Mouse (Mus musculus): Measurements from ENCODE around the gene Net1. TPM values are rescaled to one million over a fixed set of nuclear protein-coding genes. Genes with fewer than 3 reads are reported as not detected.

The Net1 gene
- polyA plus RNA-seq (2016; fragmentation: Nextera tagmentation; extraction: Ambion mirVana): 38.0 and 56.8 TPM in 2 replicates

DNA sequence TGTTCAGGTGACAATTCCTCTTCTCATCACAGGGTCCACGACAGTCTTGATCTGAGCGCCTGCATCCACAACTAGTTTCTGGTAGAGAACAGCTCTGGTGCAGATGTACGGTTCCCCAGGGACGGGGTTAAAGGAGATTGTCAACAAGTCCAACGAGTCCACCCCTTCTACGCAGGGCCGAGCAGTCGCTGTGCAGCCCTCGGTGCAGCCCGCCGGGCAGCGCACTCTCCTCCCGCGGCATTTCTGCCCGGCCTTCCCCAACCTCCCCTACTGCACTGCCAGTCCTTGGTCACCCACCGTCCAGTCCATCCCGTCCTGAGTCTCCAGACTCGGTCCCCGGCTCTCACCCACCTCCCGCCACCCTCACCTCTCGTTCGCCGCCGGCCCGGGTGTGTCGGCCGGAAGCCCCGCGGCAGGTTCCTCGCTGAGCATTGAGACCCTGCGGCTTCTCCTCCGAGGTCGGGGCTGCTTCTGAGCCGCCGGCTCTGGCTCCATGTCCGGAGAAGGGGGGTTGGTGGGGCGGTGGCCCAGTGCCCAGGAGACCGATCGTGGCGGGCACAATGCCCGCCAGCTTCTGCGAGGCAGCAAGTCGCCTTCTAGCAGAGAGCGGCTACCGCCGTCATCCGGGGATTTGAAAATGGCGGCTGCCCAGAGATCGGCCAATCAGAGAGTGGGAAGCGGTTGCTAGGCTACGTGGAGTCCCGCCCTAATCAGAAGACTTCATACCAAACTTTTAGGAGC, at the start of gene Net1, which contains the start of gene Tubal3:
Gene Net1, minus strand, starts transcription at position 650 of the 741 bp plus-strand sequence.
Gene Tubal3, plus strand, starts transcription at position 704 of the 741 bp plus-strand sequence.
- 0 out of 2 replicates have a peak within 1 kb of the TSS, but pooled peaks have one; percentile 30 for H3K27ac ChIP-seq
- peak within 1 kb of the TSS; percentile 77 for H3K9ac ChIP-seq
- ATAC-seq (ENCODE audit: low FRiP score): peak; percentile 97
- WGBS: under 1% methylated on average over 52 of the region's 52 CpGs
- peak within 1 kb of the TSS; percentile 94 for H3K4me3 ChIP-seq
- peak within 1 kb of the TSS; percentile 80 for H3K4me2 ChIP-seq (replicated peaks)
- peaks cover 4% of the 10 kb centered on the region; the same call in 1 of the 2 replicates for H3K9me3 ChIP-seq (replicated peaks)
- 0 out of 2 replicates have a peak, but pooled peaks cover 8% of the 10 kb centered on the region for H3K36me3 ChIP-seq
- H3K4me1 ChIP-seq: peaks cover 10% of the 10 kb centered on the region
- no peaks in the 10 kb centered on the region for H3K27me3 ChIP-seq

DNA sequence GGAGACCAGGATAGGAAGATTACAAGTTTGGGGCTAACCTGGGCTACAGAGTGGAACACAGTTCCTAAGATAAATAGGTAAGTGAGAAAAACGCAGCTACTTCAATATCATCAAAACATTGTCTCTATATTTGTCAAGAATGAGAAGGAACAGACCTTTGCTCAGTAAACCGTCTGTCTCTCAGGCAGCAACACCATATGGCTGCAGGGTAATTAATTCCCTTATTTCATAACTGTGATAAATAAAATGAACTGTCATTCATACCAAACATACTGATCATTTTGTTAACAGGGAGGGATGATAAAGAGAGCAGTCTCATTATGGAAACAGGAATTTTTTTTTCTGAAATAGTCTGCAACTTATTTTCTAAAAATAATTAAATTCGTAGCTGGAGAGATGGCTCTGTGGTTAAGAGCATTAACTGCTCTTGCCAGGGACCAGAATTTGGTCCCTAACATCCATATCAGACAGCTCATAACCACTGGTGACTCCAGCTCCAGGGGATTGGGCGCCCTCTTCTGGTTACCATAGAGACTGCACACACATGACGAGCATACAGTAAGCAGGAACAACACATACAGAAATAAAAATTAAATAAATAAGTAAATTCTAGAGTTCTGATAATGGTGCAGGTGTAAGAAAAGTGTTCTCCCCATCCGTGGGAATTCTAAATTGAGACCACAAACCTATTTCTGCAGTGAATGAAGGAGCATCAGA, 33.3 kb upstream of the Net1 start:
- H3K4me1 ChIP-seq: no peaks in the 10 kb centered on the region
- no peak overlapping the region for H3K4me2 ChIP-seq (replicated peaks)
- WGBS: 83% methylated on average over 6 of the region's 6 CpGs
- no peak overlapping the region for H3K9ac ChIP-seq
- no peak overlapping the region for H3K4me3 ChIP-seq
- H3K9me3 ChIP-seq (replicated peaks): no peaks in the 10 kb centered on the region
- ATAC-seq (ENCODE audit: low FRiP score): no peak
- no peaks in the 10 kb centered on the region for H3K36me3 ChIP-seq
- H3K27ac ChIP-seq: no peak overlapping the region
- no peaks in the 10 kb centered on the region for H3K27me3 ChIP-seq

DNA sequence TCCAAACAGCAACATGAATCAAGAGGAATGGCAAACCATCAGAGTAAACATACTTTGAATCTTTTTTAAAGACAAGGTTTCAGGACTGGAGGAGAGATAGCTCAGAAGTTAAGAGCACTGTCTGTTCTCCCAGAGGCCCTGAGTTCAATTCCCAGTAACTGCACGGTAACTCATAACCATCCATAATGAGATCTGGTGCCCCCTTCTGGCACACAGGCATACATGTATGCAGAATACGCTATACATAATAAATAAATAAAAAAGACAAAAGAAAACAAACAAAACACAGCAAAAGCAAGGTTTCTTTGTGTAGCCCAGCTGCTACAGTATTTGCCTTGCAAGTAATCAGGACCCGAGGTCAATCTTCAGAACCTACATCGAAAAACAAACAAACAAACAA, 31.5 kb upstream of the Net1 start:
- no peaks in the 10 kb centered on the region for H3K36me3 ChIP-seq
- no peak overlapping the region for H3K4me2 ChIP-seq (replicated peaks)
- no peak overlapping the region for H3K27ac ChIP-seq
- no peak for ATAC-seq (ENCODE audit: low FRiP score)
- no peaks in the 10 kb centered on the region for H3K9me3 ChIP-seq (replicated peaks)
- H3K9ac ChIP-seq: no peak overlapping the region
- 93% methylated on average over 4 of the region's 4 CpGs for WGBS
- H3K4me1 ChIP-seq: no peaks in the 10 kb centered on the region
- no peaks in the 10 kb centered on the region for H3K27me3 ChIP-seq
- H3K4me3 ChIP-seq: no peak overlapping the region

DNA sequence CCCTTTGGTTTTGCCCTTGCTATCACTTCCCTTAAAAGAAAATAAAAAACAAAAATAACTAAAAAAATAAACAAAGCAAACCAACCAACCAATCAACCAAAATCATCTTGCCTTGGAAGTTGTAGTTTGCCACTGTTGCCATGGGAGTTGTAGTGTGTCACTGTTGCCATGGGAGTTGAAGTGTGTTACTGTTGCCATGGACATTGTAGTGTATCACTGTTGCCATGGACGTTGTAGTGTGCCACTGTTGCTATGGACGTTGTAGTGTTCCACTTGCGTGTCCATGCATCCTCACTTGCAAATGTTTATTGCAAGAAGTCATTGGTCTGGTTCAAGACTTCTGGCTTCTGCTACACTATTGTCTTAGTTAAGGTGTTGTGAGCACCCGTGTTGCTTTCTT, 29.2 kb upstream of the Net1 start:
- no peak overlapping the region for H3K4me2 ChIP-seq (replicated peaks)
- H3K27ac ChIP-seq: no peak overlapping the region
- H3K36me3 ChIP-seq: no peaks in the 10 kb centered on the region
- no peaks in the 10 kb centered on the region for H3K9me3 ChIP-seq (replicated peaks)
- H3K4me1 ChIP-seq: no peaks in the 10 kb centered on the region
- H3K27me3 ChIP-seq: no peaks in the 10 kb centered on the region
- ATAC-seq (ENCODE audit: low FRiP score): no peak
- H3K9ac ChIP-seq: no peak overlapping the region
- WGBS: 92% methylated on average over 4 of the region's 4 CpGs
- H3K4me3 ChIP-seq: no peak overlapping the region

DNA sequence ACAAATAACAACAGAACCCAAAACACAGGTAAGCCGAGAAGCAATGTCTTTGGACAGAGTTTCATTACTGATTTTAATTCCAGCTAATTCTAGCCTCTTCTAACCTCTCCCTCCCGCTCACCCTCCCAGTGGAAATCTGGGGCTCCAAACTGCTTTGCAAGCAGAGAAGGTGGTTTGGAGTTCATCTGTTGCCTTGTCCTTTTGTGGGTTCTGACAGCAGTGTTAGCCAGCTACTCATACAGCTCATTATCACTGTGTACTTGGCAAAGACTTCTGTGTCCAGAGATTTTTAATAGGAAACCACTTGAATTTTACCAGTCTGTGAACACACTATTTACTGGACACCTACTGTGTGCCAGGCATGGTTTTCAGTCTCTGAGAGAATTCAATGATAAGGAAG, 27.2 kb upstream of the Net1 start, which contains the start of gene Ucn3:
Gene Ucn3, minus strand, starts transcription at position 101 of the 400 bp plus-strand sequence.
- Histone ChIP-seq H3K9ac (no peak within 1 kb of the TSS), H3K27ac (no peak within 1 kb of the TSS), H3K27me3 (no peaks in the 10 kb centered on the region), H3K9me3 (replicated peaks) (no peaks in the 10 kb centered on the region), H3K4me1 (no peaks in the 10 kb centered on the region), H3K4me2 (replicated peaks) (no peak within 1 kb of the TSS), H3K36me3 (no peaks in the 10 kb centered on the region), H3K4me3 (no peak within 1 kb of the TSS)
- WGBS: 75% methylated on average over 2 of the region's 2 CpGs
- no peak for ATAC-seq (ENCODE audit: low FRiP score)

DNA sequence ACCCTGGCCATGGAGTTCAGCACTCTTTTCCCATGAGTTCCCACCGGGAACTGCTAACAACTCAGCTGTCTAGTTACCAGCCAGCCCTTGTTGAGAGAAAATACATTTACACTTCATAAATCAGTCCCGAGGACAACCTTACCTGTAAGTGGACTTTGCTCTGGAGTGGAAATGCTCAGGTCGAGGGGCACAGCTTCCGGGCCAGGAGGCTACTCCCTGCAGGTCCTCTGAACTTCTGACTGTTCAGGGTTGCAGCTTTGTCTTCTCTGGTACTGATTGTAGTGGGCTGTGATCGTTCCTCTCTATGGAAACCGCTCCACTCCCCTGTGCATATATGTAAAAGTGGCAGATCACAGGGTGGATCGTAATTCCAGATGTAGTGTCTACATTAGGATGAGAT, 26.7 kb upstream of the Net1 start:
- no peak for ATAC-seq (ENCODE audit: low FRiP score)
- Histone ChIP-seq H3K4me2 (replicated peaks) (no peak overlapping the region), H3K9me3 (replicated peaks) (no peaks in the 10 kb centered on the region), H3K36me3 (no peaks in the 10 kb centered on the region), H3K9ac (no peak overlapping the region), H3K27me3 (no peaks in the 10 kb centered on the region), H3K4me1 (no peaks in the 10 kb centered on the region), H3K4me3 (no peak overlapping the region), H3K27ac (no peak overlapping the region)
- WGBS: 78% methylated on average over 7 of the region's 7 CpGs

DNA sequence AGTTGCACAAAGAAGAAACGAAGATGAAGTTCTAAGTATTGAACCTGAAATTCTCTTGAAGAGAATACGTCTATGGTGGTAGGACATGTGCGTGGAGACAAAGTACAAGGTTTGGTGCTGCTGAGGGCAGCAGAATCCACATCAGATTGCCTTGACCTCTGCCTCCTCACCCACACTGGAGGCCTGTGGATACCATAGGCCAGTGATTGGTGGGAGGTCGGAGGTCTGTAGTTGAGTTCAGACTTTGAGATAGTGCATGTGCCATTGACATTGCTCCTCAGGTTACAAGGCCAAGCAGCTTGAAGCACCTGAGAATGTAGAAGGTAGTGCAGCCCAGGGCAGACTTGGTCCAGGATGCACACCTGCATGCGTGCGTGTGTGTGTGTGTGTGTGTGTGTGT, 8.0 kb upstream of the Net1 start:
- no peak overlapping the region for H3K4me3 ChIP-seq
- no peaks in the 10 kb centered on the region for H3K9me3 ChIP-seq (replicated peaks)
- no peak overlapping the region for H3K4me2 ChIP-seq (replicated peaks)
- H3K9ac ChIP-seq: no peak overlapping the region
- no peaks in the 10 kb centered on the region for H3K4me1 ChIP-seq
- no peak for ATAC-seq (ENCODE audit: low FRiP score)
- WGBS: 88% methylated on average over 6 of the region's 6 CpGs
- H3K27me3 ChIP-seq: no peaks in the 10 kb centered on the region
- H3K27ac ChIP-seq: no peak overlapping the region
- no peaks in the 10 kb centered on the region for H3K36me3 ChIP-seq

DNA sequence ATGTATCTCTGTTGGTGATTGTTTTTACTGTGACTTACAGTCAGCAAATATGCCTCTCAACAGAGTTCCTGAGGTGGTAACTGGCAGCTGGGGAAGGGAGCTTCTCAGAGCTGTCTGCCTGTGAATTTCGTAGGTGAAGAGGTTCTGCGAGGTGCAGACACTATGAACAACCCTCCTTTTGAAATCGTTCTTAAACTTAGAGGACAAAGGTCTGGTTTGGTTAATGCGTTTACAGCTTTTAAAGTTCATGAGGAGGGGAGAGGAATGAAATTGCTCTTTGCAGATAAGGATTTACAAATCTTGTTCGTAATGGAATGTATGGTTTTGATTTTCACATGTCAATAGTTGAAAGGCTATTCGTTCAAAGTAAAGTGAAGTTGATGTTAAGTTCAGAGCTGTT, 7.6 kb upstream of the Net1 start:
- ATAC-seq (ENCODE audit: low FRiP score): no peak
- Histone ChIP-seq H3K4me1 (no peaks in the 10 kb centered on the region), H3K27me3 (no peaks in the 10 kb centered on the region), H3K36me3 (no peaks in the 10 kb centered on the region), H3K4me2 (replicated peaks) (no peak overlapping the region), H3K4me3 (no peak overlapping the region), H3K27ac (no peak overlapping the region), H3K9me3 (replicated peaks) (no peaks in the 10 kb centered on the region), H3K9ac (no peak overlapping the region)
- 86% methylated on average over 6 of the region's 6 CpGs for WGBS

DNA sequence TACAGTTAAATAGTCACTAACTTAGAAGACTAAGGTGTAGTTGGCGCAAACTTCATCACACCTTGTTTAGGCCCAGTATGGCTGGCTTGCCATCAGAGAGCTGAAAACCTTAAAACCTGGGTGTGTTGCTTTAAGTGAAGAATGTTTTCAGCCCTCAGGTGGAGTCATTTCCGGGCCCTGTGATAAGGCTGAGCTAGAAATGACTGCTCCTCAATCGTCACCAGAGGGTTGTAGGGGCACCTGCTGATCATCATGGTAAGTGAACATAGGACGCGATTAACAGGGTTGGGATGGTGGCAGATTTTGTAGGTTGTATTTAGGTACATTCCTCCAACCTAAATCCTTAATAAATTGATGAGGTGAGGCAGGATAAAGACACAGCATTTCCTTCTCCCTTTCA, 6.5 kb upstream of the Net1 start:
- no peak for ATAC-seq (ENCODE audit: low FRiP score)
- Histone ChIP-seq H3K27ac (no peak overlapping the region), H3K36me3 (no peaks in the 10 kb centered on the region), H3K9me3 (replicated peaks) (no peaks in the 10 kb centered on the region), H3K27me3 (no peaks in the 10 kb centered on the region), H3K4me3 (no peak overlapping the region), H3K4me2 (replicated peaks) (no peak overlapping the region), H3K9ac (no peak overlapping the region), H3K4me1 (no peaks in the 10 kb centered on the region)
- WGBS: 91% methylated on average over 5 of the region's 5 CpGs

DNA sequence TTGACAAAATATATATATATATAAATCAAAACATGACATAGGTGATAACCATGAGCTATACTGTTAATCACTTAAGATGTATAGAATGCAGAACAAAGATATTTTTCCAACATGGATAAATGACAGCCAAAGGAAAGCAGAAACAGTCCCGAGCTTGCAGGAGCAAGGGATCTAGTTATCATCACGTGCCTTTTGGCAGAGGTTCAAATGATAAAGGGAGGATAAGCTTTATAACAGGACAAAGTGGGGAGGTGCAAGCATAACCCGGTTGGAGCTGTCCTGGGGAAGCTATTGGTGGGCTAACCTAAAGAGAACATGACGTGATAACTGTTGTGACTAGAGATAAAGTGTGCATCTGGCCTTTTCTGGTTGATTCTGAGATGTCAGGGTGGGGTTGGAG, 4.5 kb downstream of the Net1 start:
- WGBS: 88% methylated on average over 4 of the region's 4 CpGs
- Histone ChIP-seq H3K4me1 (peaks cover 10% of the 10 kb centered on the region), H3K4me3 (no peak overlapping the region)

DNA sequence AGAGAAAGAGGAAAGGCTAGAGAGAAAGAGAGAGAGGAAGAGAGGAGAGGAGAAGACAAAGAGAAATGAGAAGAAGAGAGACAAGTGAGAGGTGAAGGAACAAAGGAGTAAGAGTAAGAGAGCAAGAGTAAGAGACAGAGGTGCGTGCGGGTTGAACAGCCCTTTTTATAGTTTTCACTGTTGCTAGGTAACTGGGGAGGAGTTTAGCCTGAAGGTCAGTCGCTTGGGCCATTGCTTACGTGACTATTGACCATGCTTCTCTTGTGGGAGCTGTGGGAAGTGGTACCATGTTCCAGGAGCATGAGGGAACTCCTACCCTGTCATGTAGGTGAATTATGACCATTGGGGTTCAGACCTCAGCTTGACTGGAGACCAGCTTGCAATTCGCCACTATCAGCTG, 7.7 kb downstream of the Net1 start:
- Histone ChIP-seq H3K4me1 (no peaks in the 10 kb centered on the region), H3K27ac (no peak overlapping the region), H3K9ac (no peak overlapping the region), H3K27me3 (no peaks in the 10 kb centered on the region), H3K4me2 (replicated peaks) (no peak overlapping the region), H3K36me3 (peaks cover 12% of the 10 kb centered on the region; the same call in 1 of the 2 replicates), H3K9me3 (replicated peaks) (peaks cover under 1% of the 10 kb centered on the region; the same call in 1 of the 2 replicates), H3K4me3 (no peak overlapping the region)
- WGBS: 77% methylated on average over 5 of the region's 5 CpGs
- ATAC-seq (ENCODE audit: low FRiP score): no peak

More for the DNA sequence above, 4.5 kb downstream of the Net1 start:
- ATAC-seq (ENCODE audit: low FRiP score): no peak
- H3K9me3 ChIP-seq (replicated peaks): peaks cover 4% of the 10 kb centered on the region; the same call in 1 of the 2 replicates
- H3K27ac ChIP-seq: no peak overlapping the region
- H3K9ac ChIP-seq: no peak overlapping the region
- no peak overlapping the region for H3K4me2 ChIP-seq (replicated peaks)
- H3K27me3 ChIP-seq: no peaks in the 10 kb centered on the region
- H3K36me3 ChIP-seq: peaks cover 19% of the 10 kb centered on the region; the same call in 1 of the 2 replicates

DNA sequence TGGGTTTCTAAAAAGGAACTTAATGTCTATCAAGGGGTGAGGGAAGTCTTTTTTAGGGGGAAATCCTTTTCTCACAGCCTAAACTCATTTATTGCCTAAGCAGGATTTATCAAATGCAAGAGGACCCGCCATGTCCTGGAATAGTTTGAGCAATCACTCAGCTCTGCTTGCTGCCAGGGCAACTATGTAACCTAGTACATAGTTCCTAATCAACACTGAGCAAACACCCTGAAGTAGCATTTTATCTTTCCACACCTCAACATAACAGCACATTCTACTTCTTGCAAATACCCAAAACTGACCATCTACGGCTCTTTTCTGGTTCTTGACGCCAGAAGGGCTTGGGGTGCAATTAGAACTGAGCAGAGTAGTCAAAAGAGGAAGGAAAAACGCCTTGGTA, 9.8 kb downstream of the Net1 start:
- Histone ChIP-seq H3K27ac (no peak overlapping the region), H3K9ac (no peak overlapping the region), H3K27me3 (no peaks in the 10 kb centered on the region), H3K9me3 (replicated peaks) (no peaks in the 10 kb centered on the region), H3K4me2 (replicated peaks) (no peak overlapping the region), H3K36me3 (peaks cover 11% of the 10 kb centered on the region; the same call in 1 of the 2 replicates), H3K4me3 (no peak overlapping the region), H3K4me1 (no peaks in the 10 kb centered on the region)
- WGBS: 90% methylated on average over 4 of the region's 4 CpGs
- ATAC-seq (ENCODE audit: low FRiP score): no peak
